Mouse (Mus musculus) olfactory bulb, adult 2 months (tissue): Measurements from ENCODE around the gene Bank1. TPM values are rescaled to one million over a fixed set of nuclear protein-coding genes. Genes with fewer than 3 reads are reported as not detected.

Experiments
- H3K27ac ChIP-seq: fragments of 200-500 bp; 2 replicates; pipeline ENCODE4 v1.5.1; 2012; ENCODE audit warnings: low read depth, low read length; ENCODE audit not compliant: insufficient read depth
- H3K4me1 ChIP-seq: fragments of 200-500 bp; 2 replicates; pipeline ENCODE4 v1.6.1; 2012; ENCODE audit warnings: low read length; ENCODE audit not compliant: control insufficient read depth, insufficient read depth
- H3K4me3 ChIP-seq: fragments of 200-500 bp; 2 replicates; pipeline ENCODE4 v1.5.1; 2012; ENCODE audit warnings: mild to moderate bottlenecking, low read depth, low read length, moderate library complexity; ENCODE audit not compliant: insufficient read depth
- CTCF ChIP-seq: fragments of 200-500 bp; IDR thresholded peaks from 2 replicates; pipeline ENCODE4 v1.5.1; 2012; ENCODE audit warnings: low read depth, mild to moderate bottlenecking, low read length, moderate library complexity; ENCODE audit not compliant: insufficient read depth
- POLR2A ChIP-seq: fragments of 200-500 bp; IDR thresholded peaks from 2 replicates; pipeline ENCODE4 v1.6.1; 2012; ENCODE audit warnings: mild to moderate bottlenecking, low read depth, low read length, moderate library complexity; ENCODE audit not compliant: insufficient read depth
- WGBS: fragments of 180-500 bp; shearing (Covaris S2); methylation state at CpG from one replicate; pipeline ENCODE4 v1.1.7; 2018; 5-methylcytosine and 5-hydroxymethylcytosine counted together
- polyA plus RNA-seq: library from polyadenylated mRNA; stranded (reverse); fragments of >200 nt; gene quantifications from 2 replicates; pipeline ENCODE4 v1.2.4, GENCODE M21; 2012; ENCODE audit warnings: low replicate concordance; ENCODE audit not compliant: missing spikeins, insufficient read depth, insufficient read length

The Bank1 gene
- polyA plus RNA-seq, 1 experiment = not detected

GRCm38 (mm10) chr3:136230602-136231151 is 95.2 kb downstream of the Bank1 start:
- TF ChIP-seq CTCF (no peak), POLR2A (no peak)
- 95% methylated on average over 3 of the region's 3 CpGs for WGBS
- H3K27ac ChIP-seq = no peak overlapping the region
- H3K4me3 ChIP-seq = no peak overlapping the region
- no peaks in the 10 kb centered on the region for H3K4me1 ChIP-seq

- no peak overlapping the region for H3K4me3 ChIP-seq
- TF ChIP-seq POLR2A (no peak), CTCF (no peak)
- 94% methylated on average over 1 of the region's 1 CpGs for WGBS
- no peaks in the 10 kb centered on the region for H3K4me1 ChIP-seq
- no peak overlapping the region for H3K27ac ChIP-seq
These were observed 136.1 kb downstream of the Bank1 start for GRCm38 (mm10) chr3:136189661-136190228.

GRCm38 (mm10) chr3:136186548-136187113 is 139.2 kb downstream of the Bank1 start:
- no peak overlapping the region for H3K27ac ChIP-seq
- WGBS = 62% methylated on average over 3 of the region's 3 CpGs
- no peak overlapping the region for H3K4me3 ChIP-seq
- TF ChIP-seq CTCF = no peak
- no peak for TF ChIP-seq POLR2A
- H3K4me1 ChIP-seq = no peaks in the 10 kb centered on the region

GRCm38 (mm10) chr3:136171631-136172030 is 154.2 kb downstream of the Bank1 start:
- Histone ChIP-seq H3K4me1 (0 out of 2 replicates have a peak, but pooled peaks cover 2% of the 10 kb centered on the region), H3K4me3 (no peak overlapping the region), H3K27ac (no peak overlapping the region)
- TF ChIP-seq CTCF (no peak), POLR2A (no peak)

GRCm38 (mm10) chr3:136168071-136168470 is 157.8 kb downstream of the Bank1 start:
- Histone ChIP-seq H3K4me3 (no peak overlapping the region), H3K27ac (no peak overlapping the region), H3K4me1 (0 out of 2 replicates have a peak, but pooled peaks cover 2% of the 10 kb centered on the region)
- no peak for TF ChIP-seq CTCF
- TF ChIP-seq POLR2A = no peak
- 30% methylated on average over 4 of the region's 4 CpGs for WGBS

GRCm38 (mm10) chr3:136166671-136167070 is 159.2 kb downstream of the Bank1 start:
- 79% methylated on average over 4 of the region's 4 CpGs for WGBS
- 0 out of 2 replicates have a peak, but pooled peaks cover 2% of the 10 kb centered on the region for H3K4me1 ChIP-seq
- no peak overlapping the region for H3K4me3 ChIP-seq
- TF ChIP-seq POLR2A = no peak
- TF ChIP-seq CTCF = no peak
- no peak overlapping the region for H3K27ac ChIP-seq

GRCm38 (mm10) chr3:136166033-136166361 is 159.9 kb downstream of the Bank1 start:
- no peak for TF ChIP-seq CTCF
- no peak for TF ChIP-seq POLR2A
- Histone ChIP-seq H3K4me1 (no peaks in the 10 kb centered on the region), H3K4me3 (no peak overlapping the region), H3K27ac (no peak overlapping the region)
- WGBS = 69% methylated on average over 2 of the region's 2 CpGs

GRCm38 (mm10) chr3:136165167-136166032 is 160.5 kb downstream of the Bank1 start:
- no peak for TF ChIP-seq POLR2A
- Histone ChIP-seq H3K4me1 (no peaks in the 10 kb centered on the region), H3K4me3 (no peak overlapping the region), H3K27ac (no peak overlapping the region)
- WGBS = 76% methylated on average over 7 of the region's 7 CpGs

- 86% methylated on average over 2 of the region's 2 CpGs for WGBS
- Histone ChIP-seq H3K4me3 (no peak overlapping the region), H3K27ac (no peak overlapping the region), H3K4me1 (no peaks in the 10 kb centered on the region)
- TF ChIP-seq POLR2A = no peak
- no peak for TF ChIP-seq CTCF
These were observed 167.8 kb downstream of the Bank1 start for GRCm38 (mm10) chr3:136158059-136158458.
